Mouse (Mus musculus): ENCODE measurements at regions not wholly inside any gene's neighbourhood (a gene's known extent, or its start where the extent isn't known, plus 50 kb on each side); places are given as distances from the start of the nearest gene placed in this dataset.

- Histone ChIP-seq H3K9me3 (replicated peaks; ENCODE audit: control insufficient read depth, low read length) (no peaks in the 10 kb centered on the region), H3K36me3 (ENCODE audit: control insufficient read depth, insufficient read depth, low read length) (no peaks in the 10 kb centered on the region), H3K4me1 (ENCODE audit: control insufficient read depth, insufficient read depth, low read length) (no peaks in the 10 kb centered on the region), H3K4me2 (ENCODE audit: low read length) (no peak overlapping the region), H3K27ac (ENCODE audit: low read depth, low read length) (no peak overlapping the region), H3K27me3 (replicated peaks; ENCODE audit: control insufficient read depth, insufficient read depth, low read length) (no peaks in the 10 kb centered on the region), H3K9ac (ENCODE audit: low read length) (no peak overlapping the region), H3K4me3 (ENCODE audit: low read depth, low read length) (no peak overlapping the region)
- WGBS: 57% methylated on average over 7 of the region's 7 CpGs
- no peak for ATAC-seq
- no peak for DNase-seq (ENCODE audit: low spot score)
Measured at GRCm38 (mm10) chr5:53376856-53377255, 89.1 kb upstream of the Rbpj start.

- Histone ChIP-seq H3K9ac (ENCODE audit: low read length) (no peak overlapping the region), H3K4me3 (ENCODE audit: low read depth, low read length) (no peak overlapping the region), H3K36me3 (ENCODE audit: control insufficient read depth, insufficient read depth, low read length) (no peaks in the 10 kb centered on the region), H3K27me3 (replicated peaks; ENCODE audit: control insufficient read depth, insufficient read depth, low read length) (no peaks in the 10 kb centered on the region), H3K4me1 (ENCODE audit: control insufficient read depth, insufficient read depth, low read length) (no peaks in the 10 kb centered on the region), H3K4me2 (ENCODE audit: low read length) (no peak overlapping the region), H3K9me3 (replicated peaks; ENCODE audit: control insufficient read depth, low read length) (no peaks in the 10 kb centered on the region), H3K27ac (ENCODE audit: low read depth, low read length) (no peak overlapping the region)
- 82% methylated on average over 2 of the region's 2 CpGs for WGBS
- DNase-seq (ENCODE audit: low spot score): no peak
- ATAC-seq: no peak
Measured at GRCm38 (mm10) chr5:53377698-53378097, 88.3 kb upstream of the Rbpj start.

GRCm38 (mm10) chr5:53378106-53378505, 87.8 kb upstream of the Rbpj start:
- Histone ChIP-seq H3K27me3 (replicated peaks; ENCODE audit: control insufficient read depth, insufficient read depth, low read length) (no peaks in the 10 kb centered on the region), H3K4me2 (ENCODE audit: low read length) (no peak overlapping the region), H3K27ac (ENCODE audit: low read depth, low read length) (no peak overlapping the region), H3K36me3 (ENCODE audit: control insufficient read depth, insufficient read depth, low read length) (no peaks in the 10 kb centered on the region), H3K9me3 (replicated peaks; ENCODE audit: control insufficient read depth, low read length) (no peaks in the 10 kb centered on the region), H3K4me3 (ENCODE audit: low read depth, low read length) (no peak overlapping the region), H3K4me1 (ENCODE audit: control insufficient read depth, insufficient read depth, low read length) (no peaks in the 10 kb centered on the region), H3K9ac (ENCODE audit: low read length) (no peak overlapping the region)
- no peak for ATAC-seq
- DNase-seq (ENCODE audit: low spot score): no peak

- no peak overlapping the region for H3K27ac ChIP-seq (ENCODE audit: low read depth, low read length)
- WGBS: 95% methylated on average over 7 of the region's 7 CpGs
- H3K9me3 ChIP-seq (replicated peaks; ENCODE audit: control insufficient read depth, low read length): no peaks in the 10 kb centered on the region
- DNase-seq (ENCODE audit: low spot score) (no peak), ATAC-seq (no peak)
- no peak overlapping the region for H3K4me3 ChIP-seq (ENCODE audit: low read depth, low read length)
- H3K4me1 ChIP-seq (ENCODE audit: control insufficient read depth, insufficient read depth, low read length): no peaks in the 10 kb centered on the region
- no peaks in the 10 kb centered on the region for H3K27me3 ChIP-seq (replicated peaks; ENCODE audit: control insufficient read depth, insufficient read depth, low read length)
- H3K4me2 ChIP-seq (ENCODE audit: low read length): no peak overlapping the region
- H3K9ac ChIP-seq (ENCODE audit: low read length): no peak overlapping the region
- no peaks in the 10 kb centered on the region for H3K36me3 ChIP-seq (ENCODE audit: control insufficient read depth, insufficient read depth, low read length)
Measured at GRCm38 (mm10) chr5:53378599-53378998, 87.4 kb upstream of the Rbpj start.

- H3K36me3 ChIP-seq (ENCODE audit: control insufficient read depth, insufficient read depth, low read length): no peaks in the 10 kb centered on the region
- no peaks in the 10 kb centered on the region for H3K4me1 ChIP-seq (ENCODE audit: control insufficient read depth, insufficient read depth, low read length)
- DNase-seq (ENCODE audit: low spot score) (no peak), ATAC-seq (no peak)
- H3K4me3 ChIP-seq (ENCODE audit: low read depth, low read length): no peak overlapping the region
- no peak overlapping the region for H3K9ac ChIP-seq (ENCODE audit: low read length)
- no peak overlapping the region for H3K4me2 ChIP-seq (ENCODE audit: low read length)
- H3K9me3 ChIP-seq (replicated peaks; ENCODE audit: control insufficient read depth, low read length): no peaks in the 10 kb centered on the region
- no peak overlapping the region for H3K27ac ChIP-seq (ENCODE audit: low read depth, low read length)
- H3K27me3 ChIP-seq (replicated peaks; ENCODE audit: control insufficient read depth, insufficient read depth, low read length): no peaks in the 10 kb centered on the region
- WGBS: 83% methylated on average over 17 of the region's 17 CpGs
Measured at GRCm38 (mm10) chr5:53379612-53380011, 86.3 kb upstream of the Rbpj start.

GRCm38 (mm10) chr5:53380203-53380602, 85.7 kb upstream of the Rbpj start:
- Histone ChIP-seq H3K9ac (ENCODE audit: low read length) (no peak overlapping the region), H3K27me3 (replicated peaks; ENCODE audit: control insufficient read depth, insufficient read depth, low read length) (no peaks in the 10 kb centered on the region), H3K4me3 (ENCODE audit: low read depth, low read length) (no peak overlapping the region), H3K36me3 (ENCODE audit: control insufficient read depth, insufficient read depth, low read length) (no peaks in the 10 kb centered on the region), H3K4me2 (ENCODE audit: low read length) (no peak overlapping the region), H3K4me1 (ENCODE audit: control insufficient read depth, insufficient read depth, low read length) (no peaks in the 10 kb centered on the region), H3K9me3 (replicated peaks; ENCODE audit: control insufficient read depth, low read length) (no peaks in the 10 kb centered on the region), H3K27ac (ENCODE audit: low read depth, low read length) (no peak overlapping the region)
- DNase-seq (ENCODE audit: low spot score) (no peak), ATAC-seq (no peak)
- WGBS: 43% methylated on average over 3 of the region's 3 CpGs

- ATAC-seq (no peak), DNase-seq (ENCODE audit: low spot score) (no peak)
- Histone ChIP-seq H3K27ac (ENCODE audit: low read depth, low read length) (no peak overlapping the region), H3K27me3 (replicated peaks; ENCODE audit: control insufficient read depth, insufficient read depth, low read length) (no peaks in the 10 kb centered on the region), H3K4me2 (ENCODE audit: low read length) (no peak overlapping the region), H3K9ac (ENCODE audit: low read length) (no peak overlapping the region), H3K4me3 (ENCODE audit: low read depth, low read length) (no peak overlapping the region), H3K36me3 (ENCODE audit: control insufficient read depth, insufficient read depth, low read length) (no peaks in the 10 kb centered on the region), H3K4me1 (ENCODE audit: control insufficient read depth, insufficient read depth, low read length) (no peaks in the 10 kb centered on the region), H3K9me3 (replicated peaks; ENCODE audit: control insufficient read depth, low read length) (no peaks in the 10 kb centered on the region)
- WGBS: 80% methylated on average over 13 of the region's 13 CpGs
Measured at GRCm38 (mm10) chr5:53381492-53382199, 84.3 kb upstream of the Rbpj start.

GRCm38 (mm10) chr5:53384026-53384425, 81.9 kb upstream of the Rbpj start:
- no peak for DNase-seq (ENCODE audit: low spot score)
- H3K27me3 ChIP-seq (replicated peaks; ENCODE audit: control insufficient read depth, insufficient read depth, low read length): no peaks in the 10 kb centered on the region
- H3K4me3 ChIP-seq (ENCODE audit: low read depth, low read length): no peak overlapping the region
- no peak overlapping the region for H3K27ac ChIP-seq (ENCODE audit: low read depth, low read length)
- no peak overlapping the region for H3K9ac ChIP-seq (ENCODE audit: low read length)
- H3K9me3 ChIP-seq (replicated peaks; ENCODE audit: control insufficient read depth, low read length): no peaks in the 10 kb centered on the region
- no peak for ATAC-seq
- 81% methylated on average over 7 of the region's 7 CpGs for WGBS
- no peaks in the 10 kb centered on the region for H3K36me3 ChIP-seq (ENCODE audit: control insufficient read depth, insufficient read depth, low read length)
- H3K4me2 ChIP-seq (ENCODE audit: low read length): no peak overlapping the region
- no peaks in the 10 kb centered on the region for H3K4me1 ChIP-seq (ENCODE audit: control insufficient read depth, insufficient read depth, low read length)

GRCm38 (mm10) chr5:53385513-53386148, 80.3 kb upstream of the Rbpj start:
- DNase-seq (ENCODE audit: low spot score) (no peak), ATAC-seq (no peak)
- Histone ChIP-seq H3K4me2 (ENCODE audit: low read length) (no peak overlapping the region), H3K9ac (ENCODE audit: low read length) (no peak overlapping the region), H3K27ac (ENCODE audit: low read depth, low read length) (no peak overlapping the region), H3K9me3 (replicated peaks; ENCODE audit: control insufficient read depth, low read length) (no peaks in the 10 kb centered on the region), H3K27me3 (replicated peaks; ENCODE audit: control insufficient read depth, insufficient read depth, low read length) (no peaks in the 10 kb centered on the region), H3K4me1 (ENCODE audit: control insufficient read depth, insufficient read depth, low read length) (no peaks in the 10 kb centered on the region), H3K4me3 (ENCODE audit: low read depth, low read length) (no peak overlapping the region), H3K36me3 (ENCODE audit: control insufficient read depth, insufficient read depth, low read length) (no peaks in the 10 kb centered on the region)
- 94% methylated on average over 3 of the region's 3 CpGs for WGBS

Measured in forebrain, embryonic 14.5 days (tissue).